Mouse (Mus musculus) neutrophil, adult 83 days (primary cell): ENCODE results near the gene Stk40. TPM values are rescaled to one million over a fixed set of nuclear protein-coding genes. Genes with fewer than 3 reads are reported as not detected.

ENCODE experiments used
- total RNA-seq, 2 experiments: library from RNA; stranded (reverse); gene quantifications; one replicate each; pipeline ENCODE4 v1.2.4; 2023

Stk40 gene
- total RNA-seq, result 10 to 100 TPM; 59.0 to 63.9 TPM

GRCm38 (mm10) chr4:126103590-126104068 lies at the start of gene Stk40:
Gene Stk40, plus strand, starts transcription at chr4:126103957.

DNA sequence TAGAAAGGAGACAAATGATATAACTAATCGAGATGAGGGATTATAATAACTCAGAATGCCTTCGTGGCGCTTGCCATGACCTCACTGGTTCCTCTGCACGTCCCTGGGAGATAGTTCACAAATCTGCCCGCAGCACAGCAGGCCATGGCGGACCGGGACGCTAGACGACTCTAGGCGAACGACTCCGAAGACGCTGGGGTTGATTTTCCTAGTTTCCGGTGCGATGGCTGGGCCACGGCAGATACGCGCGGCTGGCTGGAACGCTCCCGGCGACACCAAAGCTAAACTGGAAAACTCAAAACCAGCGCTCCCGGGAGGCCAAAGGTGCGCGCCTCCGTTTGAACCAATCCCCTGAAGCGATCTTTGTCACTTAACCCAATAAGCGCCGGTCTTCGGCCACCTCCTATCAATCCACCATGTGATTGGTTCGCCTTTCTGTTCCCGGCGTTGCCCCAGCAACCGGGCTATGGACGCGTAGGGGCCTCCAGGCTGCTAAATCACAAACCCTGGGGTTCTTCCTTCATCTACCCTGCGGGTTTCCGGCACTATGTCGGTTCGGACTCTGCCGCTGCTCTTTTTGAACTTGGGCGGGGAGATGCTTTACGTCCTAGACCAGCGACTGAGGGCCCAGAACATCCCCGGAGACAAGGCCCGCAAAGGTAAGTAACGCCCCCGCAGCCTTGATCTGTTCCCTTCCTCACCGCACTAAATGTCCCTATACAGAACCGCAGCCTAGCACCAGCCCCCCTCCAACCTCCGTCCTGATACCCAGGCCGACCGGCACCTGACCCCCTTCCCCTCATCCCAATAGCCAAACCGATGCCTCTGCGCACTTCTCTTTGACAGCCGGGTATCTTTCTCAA lies 45.4 kb upstream of the Stk40 start, which contains the start of gene Oscp1:
Gene Oscp1, plus strand, starts transcription at position 432 of the 863 bp plus-strand sequence.

DNA sequence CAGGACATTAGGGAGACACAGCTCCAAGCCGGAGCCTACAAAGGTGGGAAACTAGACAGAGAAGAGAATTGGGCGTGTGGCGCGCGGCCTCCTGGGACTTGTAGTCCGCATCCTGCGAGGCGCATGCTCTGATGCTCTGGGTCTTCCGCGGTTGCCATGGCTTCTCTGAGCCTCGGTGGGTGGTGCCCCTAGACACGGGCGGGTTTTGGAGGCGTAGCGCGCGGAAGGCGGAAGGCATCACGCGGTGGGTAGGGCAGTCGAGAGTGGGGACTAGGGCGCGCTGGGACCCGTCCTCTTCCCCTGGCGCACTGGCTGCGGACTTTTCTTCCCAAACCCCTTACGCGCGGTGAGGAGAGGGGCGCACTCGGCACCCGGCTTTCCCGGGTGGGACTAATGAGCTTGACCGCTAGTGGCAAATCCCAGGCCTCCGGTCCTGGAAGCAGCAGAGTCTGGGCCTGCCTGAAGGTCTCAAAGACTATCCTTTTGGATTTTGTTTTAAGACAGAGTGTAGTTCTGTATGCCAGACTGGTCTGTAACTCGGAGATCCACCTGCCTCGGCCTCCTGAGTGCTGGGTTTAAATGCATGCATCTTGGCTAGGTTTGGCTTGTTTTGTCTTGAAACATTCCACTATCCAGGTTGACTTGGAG lies 7.2 kb upstream of the Stk40 start, which contains the start of gene Lsm10:
Gene Lsm10, plus strand, starts transcription at position 160 of the 648 bp plus-strand sequence.

GRCm38 (mm10) chr4:126147533-126148160 lies 43.9 kb downstream of the Stk40 start, which contains the start of gene Eva1b:
Gene Eva1b, plus strand, starts transcription at chr4:126147744.

GRCm38 (mm10) chr4:126163067-126163659 lies 59.4 kb downstream of the Stk40 start, which contains the start of gene Sh3d21:
Gene Sh3d21, minus strand, starts transcription at chr4:126163491.

Other genes starting within 250 kb of the Stk40 start
- 1,000 to 10,000 TPM in 1 of 2 experiments, 100 to 1,000 TPM in 1; 994 to 1,173 TPM for gene Csf3r, start 79.4 kb upstream of the Stk40 start, total RNA-seq
- gene Mrps15, start 57.0 kb upstream of the Stk40 start, total RNA-seq, result 10 to 100 TPM; 41.7 to 42.0 TPM
- gene Oscp1, start 45.4 kb upstream of the Stk40 start, total RNA-seq, result 10 to 100 TPM in 1 of 2 experiments, 1 to 10 TPM in 1; 7.3 to 11.1 TPM
- gene Lsm10, start 7.3 kb upstream of the Stk40 start, total RNA-seq, result 10 to 100 TPM; 30.0 TPM
- 1 to 10 TPM; 1.5 to 2.8 TPM for gene Eva1b, start 43.8 kb downstream of the Stk40 start, total RNA-seq
- gene Sh3d21, start 59.5 kb downstream of the Stk40 start, total RNA-seq, result under 1 TPM; 0.20 to 0.46 TPM
- 100 to 1,000 TPM; 223 to 234 TPM for gene Thrap3, start 98.8 kb downstream of the Stk40 start, total RNA-seq
- 100 to 1,000 TPM in 1 of 2 experiments, 10 to 100 TPM in 1; 93.0 to 105 TPM for gene Map7d1, start 152.4 kb downstream of the Stk40 start, total RNA-seq
- gene Trappc3, start 158.4 kb downstream of the Stk40 start, total RNA-seq, result 10 to 100 TPM; 31.3 to 33.9 TPM
- not detected for gene Col8a2, start 182.8 kb downstream of the Stk40 start, total RNA-seq
- 10 to 100 TPM; 12.8 to 14.2 TPM for gene Adprhl2, start 217.7 kb downstream of the Stk40 start, total RNA-seq
- not detected for gene Tekt2, start 221.7 kb downstream of the Stk40 start, total RNA-seq